Mouse (Mus musculus) liver, embryonic 14.5 days (tissue): ENCODE results near the gene Ino80.

Experiments used
- CTCF ChIP-seq: IDR thresholded peaks from 2 replicates; pipeline ENCODE4 v1.5.1; 2016; ENCODE audit warnings: antibody characterized with exemption, low read depth, control low read depth
- EP300 ChIP-seq: IDR thresholded peaks from 2 replicates; pipeline ENCODE4 v1.6.1; 2016; ENCODE audit warnings: antibody characterized with exemption, low read depth

DNA sequence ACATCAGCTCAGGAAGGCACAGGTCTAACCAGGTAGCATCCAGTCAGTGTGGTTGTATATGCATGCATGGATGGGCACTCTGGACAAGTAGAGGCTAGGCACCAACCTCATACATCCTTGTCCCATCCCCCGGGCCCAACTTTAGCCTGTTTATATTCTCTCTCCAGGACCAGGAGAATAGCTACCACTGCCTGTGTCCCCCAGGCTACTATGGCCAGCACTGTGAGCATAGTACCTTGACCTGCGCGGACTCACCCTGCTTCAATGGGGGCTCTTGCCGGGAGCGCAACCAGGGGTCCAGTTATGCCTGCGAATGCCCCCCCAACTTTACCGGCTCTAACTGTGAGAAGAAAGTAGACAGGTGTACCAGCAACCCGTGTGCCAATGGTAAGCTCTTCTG is 146.7 kb downstream of the Ino80 start:
- TF ChIP-seq CTCF, result no peak
- TF ChIP-seq EP300, result no peak
